Mouse (Mus musculus): ENCODE results near the gene Mx1. TPM values are rescaled to one million over a fixed set of nuclear protein-coding genes. Genes with fewer than 3 reads are reported as not detected.

Mx1 gene
- polyA plus RNA-seq, 1 experiment = 0.81 TPM

- Histone ChIP-seq H3K4me1 (ENCODE audit: control insufficient read depth, insufficient read depth, low read length) (no peaks in the 10 kb centered on the region; the same call in 1 of the 2 replicates), H3K27me3 (ENCODE audit: control insufficient read depth, insufficient read depth, low read length) (no peaks in the 10 kb centered on the region), H3K27ac (ENCODE audit: control insufficient read depth, insufficient read depth, low read depth, low read length) (peak overlapping the region; percentile 18; the same call in 1 of the 2 replicates), H3K4me3 (ENCODE audit: control insufficient read depth, low read depth, low read length) (no peak overlapping the region), H3K36me3 (ENCODE audit: control insufficient read depth, insufficient read depth, low read length) (no peaks in the 10 kb centered on the region)
- TF ChIP-seq POLR2A (IDR thresholded peaks at IDR 0.05; ENCODE audit: control insufficient read depth, low read depth, low read length) (no peak), CTCF (IDR thresholded peaks at IDR 0.05; ENCODE audit: control insufficient read depth, insufficient read depth, insufficient replicate concordance, low read depth, low read length) (no peak)
Observed at GRCm38 (mm10) chr16:97500901-97501300, 38.2 kb upstream of the Mx1 start.

DNA sequence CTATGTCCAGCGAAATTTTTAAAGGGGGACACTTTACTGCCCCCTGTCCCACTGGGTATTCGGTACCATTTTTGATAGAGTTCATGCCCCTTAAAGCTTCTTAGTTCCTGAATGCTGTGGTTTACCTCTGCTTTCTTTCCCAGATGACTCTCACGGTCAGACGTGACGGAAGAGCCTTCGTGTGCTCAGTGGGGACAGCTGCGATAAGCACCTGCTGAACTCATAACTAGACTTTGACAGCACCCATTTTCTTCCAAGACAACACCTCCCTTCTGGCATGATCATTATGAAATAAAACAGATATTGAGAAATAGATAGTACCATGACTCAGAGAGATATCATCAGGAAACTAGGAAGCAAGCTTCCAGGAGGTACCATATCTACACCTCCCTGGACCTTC is 36.7 kb upstream of the Mx1 start:
- no peaks in the 10 kb centered on the region for H3K27me3 ChIP-seq (ENCODE audit: control insufficient read depth, insufficient read depth, low read length)
- no peaks in the 10 kb centered on the region for H3K36me3 ChIP-seq (ENCODE audit: control insufficient read depth, insufficient read depth, low read length)
- no peak overlapping the region for H3K4me3 ChIP-seq (ENCODE audit: control insufficient read depth, low read depth, low read length)
- H3K27ac ChIP-seq (ENCODE audit: control insufficient read depth, insufficient read depth, low read depth, low read length) = no peak overlapping the region
- TF ChIP-seq CTCF (IDR thresholded peaks at IDR 0.05; ENCODE audit: control insufficient read depth, insufficient read depth, insufficient replicate concordance, low read depth, low read length) (no peak), POLR2A (IDR thresholded peaks at IDR 0.05; ENCODE audit: control insufficient read depth, low read depth, low read length) (no peak)
- no peaks in the 10 kb centered on the region; the same call in 1 of the 2 replicates for H3K4me1 ChIP-seq (ENCODE audit: control insufficient read depth, insufficient read depth, low read length)

DNA sequence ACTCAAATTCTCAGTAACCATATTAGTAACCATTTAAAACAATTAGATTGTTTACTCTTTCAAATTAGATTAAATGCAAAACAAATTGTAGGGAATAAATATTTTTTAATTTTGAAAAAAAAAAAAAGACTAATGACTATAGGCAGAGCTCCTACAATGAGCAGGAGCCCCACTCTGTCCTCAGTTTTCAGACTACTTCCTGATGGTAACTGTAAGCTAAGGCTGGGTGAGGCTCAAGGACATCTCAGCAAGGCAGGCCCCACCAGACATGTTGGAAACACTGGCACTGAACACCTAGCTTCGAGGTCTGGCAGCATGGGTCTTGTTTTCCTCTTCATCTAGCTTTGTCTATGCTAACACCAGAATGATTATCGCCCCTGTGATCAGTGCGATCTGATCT is 35.4 kb upstream of the Mx1 start:
- no peaks in the 10 kb centered on the region; the same call in 1 of the 2 replicates for H3K4me1 ChIP-seq (ENCODE audit: control insufficient read depth, insufficient read depth, low read length)

DNA sequence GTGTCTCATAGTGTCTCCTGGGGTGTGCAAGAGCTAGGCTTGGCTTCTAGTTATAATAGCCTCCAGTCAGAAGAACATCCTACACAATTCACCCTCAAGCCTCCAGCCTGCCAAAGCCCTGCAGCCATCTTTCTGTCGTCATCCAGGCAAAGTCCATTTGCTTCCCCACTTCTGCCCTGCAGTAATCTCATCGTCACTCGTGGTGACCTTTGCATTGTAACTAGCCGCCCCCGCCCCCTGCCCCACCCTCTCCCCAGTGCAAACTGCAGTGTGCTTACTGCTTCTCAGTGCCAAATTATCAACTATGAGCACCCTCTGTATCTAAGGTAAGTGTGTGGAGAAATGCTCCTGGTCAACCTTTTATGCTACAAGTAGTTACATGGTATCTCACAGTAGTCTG is 35.0 kb upstream of the Mx1 start:
- Histone ChIP-seq H3K36me3 (ENCODE audit: control insufficient read depth, insufficient read depth, low read length) (no peaks in the 10 kb centered on the region), H3K27ac (ENCODE audit: control insufficient read depth, insufficient read depth, low read depth, low read length) (no peak overlapping the region), H3K4me3 (ENCODE audit: control insufficient read depth, low read depth, low read length) (no peak overlapping the region), H3K4me1 (ENCODE audit: control insufficient read depth, insufficient read depth, low read length) (no peaks in the 10 kb centered on the region; the same call in 1 of the 2 replicates), H3K27me3 (ENCODE audit: control insufficient read depth, insufficient read depth, low read length) (no peaks in the 10 kb centered on the region)
- TF ChIP-seq POLR2A (IDR thresholded peaks at IDR 0.05; ENCODE audit: control insufficient read depth, low read depth, low read length) (no peak), CTCF (IDR thresholded peaks at IDR 0.05; ENCODE audit: control insufficient read depth, insufficient read depth, insufficient replicate concordance, low read depth, low read length) (no peak)

More for the DNA sequence above, 35.4 kb upstream of the Mx1 start:
- no peak overlapping the region for H3K27ac ChIP-seq (ENCODE audit: control insufficient read depth, insufficient read depth, low read depth, low read length)
- H3K4me3 ChIP-seq (ENCODE audit: control insufficient read depth, low read depth, low read length) = no peak overlapping the region
- TF ChIP-seq POLR2A (IDR thresholded peaks at IDR 0.05; ENCODE audit: control insufficient read depth, low read depth, low read length) = no peak
- no peak for TF ChIP-seq CTCF (IDR thresholded peaks at IDR 0.05; ENCODE audit: control insufficient read depth, insufficient read depth, insufficient replicate concordance, low read depth, low read length)
- no peaks in the 10 kb centered on the region for H3K27me3 ChIP-seq (ENCODE audit: control insufficient read depth, insufficient read depth, low read length)
- no peaks in the 10 kb centered on the region for H3K36me3 ChIP-seq (ENCODE audit: control insufficient read depth, insufficient read depth, low read length)

GRCm38 (mm10) chr16:97496026-97496425 is 33.3 kb upstream of the Mx1 start:
- Histone ChIP-seq H3K27ac (ENCODE audit: control insufficient read depth, insufficient read depth, low read depth, low read length) (no peak overlapping the region), H3K4me1 (ENCODE audit: control insufficient read depth, insufficient read depth, low read length) (no peaks in the 10 kb centered on the region; the same call in 1 of the 2 replicates), H3K36me3 (ENCODE audit: control insufficient read depth, insufficient read depth, low read length) (no peaks in the 10 kb centered on the region), H3K4me3 (ENCODE audit: control insufficient read depth, low read depth, low read length) (no peak overlapping the region), H3K27me3 (ENCODE audit: control insufficient read depth, insufficient read depth, low read length) (no peaks in the 10 kb centered on the region)
- no peak for TF ChIP-seq CTCF (IDR thresholded peaks at IDR 0.05; ENCODE audit: control insufficient read depth, insufficient read depth, insufficient replicate concordance, low read depth, low read length)
- TF ChIP-seq POLR2A (IDR thresholded peaks at IDR 0.05; ENCODE audit: control insufficient read depth, low read depth, low read length) = no peak

DNA sequence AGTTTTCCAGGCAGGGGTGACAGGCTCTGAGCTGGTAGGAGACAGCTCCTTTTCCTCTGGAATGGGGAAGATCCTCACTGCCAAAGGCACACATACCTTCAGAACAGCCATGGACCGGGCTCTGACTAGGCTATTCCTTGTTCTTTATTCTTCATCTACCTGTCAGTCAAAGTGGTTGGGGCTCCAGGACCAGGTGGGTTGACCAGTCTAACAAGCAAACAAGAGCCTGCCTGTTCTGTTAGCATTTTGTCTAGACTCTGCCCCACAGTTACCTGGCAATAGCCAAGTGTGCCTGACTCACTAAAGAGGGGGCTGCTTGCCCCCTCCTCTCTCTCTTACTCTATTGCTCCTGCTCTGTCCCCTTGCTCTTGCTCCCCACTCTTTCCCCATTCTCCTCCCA is 29.7 kb upstream of the Mx1 start:
- no peaks in the 10 kb centered on the region for H3K36me3 ChIP-seq (ENCODE audit: control insufficient read depth, insufficient read depth, low read length)
- TF ChIP-seq POLR2A (IDR thresholded peaks at IDR 0.05; ENCODE audit: control insufficient read depth, low read depth, low read length) (no peak), CTCF (IDR thresholded peaks at IDR 0.05; ENCODE audit: control insufficient read depth, insufficient read depth, insufficient replicate concordance, low read depth, low read length) (no peak)
- H3K4me3 ChIP-seq (ENCODE audit: control insufficient read depth, low read depth, low read length) = no peak overlapping the region
- no peaks in the 10 kb centered on the region for H3K27me3 ChIP-seq (ENCODE audit: control insufficient read depth, insufficient read depth, low read length)
- no peaks in the 10 kb centered on the region for H3K4me1 ChIP-seq (ENCODE audit: control insufficient read depth, insufficient read depth, low read length)
- no peak overlapping the region for H3K27ac ChIP-seq (ENCODE audit: control insufficient read depth, insufficient read depth, low read depth, low read length)

GRCm38 (mm10) chr16:97478655-97479054 is 15.9 kb upstream of the Mx1 start:
- Histone ChIP-seq H3K4me1 (ENCODE audit: control insufficient read depth, insufficient read depth, low read length) (no peaks in the 10 kb centered on the region), H3K36me3 (ENCODE audit: control insufficient read depth, insufficient read depth, low read length) (no peaks in the 10 kb centered on the region), H3K27ac (ENCODE audit: control insufficient read depth, insufficient read depth, low read depth, low read length) (no peak overlapping the region), H3K4me3 (ENCODE audit: control insufficient read depth, low read depth, low read length) (no peak overlapping the region), H3K27me3 (ENCODE audit: control insufficient read depth, insufficient read depth, low read length) (no peaks in the 10 kb centered on the region)
- no peak for TF ChIP-seq POLR2A (IDR thresholded peaks at IDR 0.05; ENCODE audit: control insufficient read depth, low read depth, low read length)
- TF ChIP-seq CTCF (IDR thresholded peaks at IDR 0.05; ENCODE audit: control insufficient read depth, insufficient read depth, insufficient replicate concordance, low read depth, low read length) = no peak

- no peaks in the 10 kb centered on the region for H3K4me1 ChIP-seq (ENCODE audit: control insufficient read depth, insufficient read depth, low read length)
- H3K27me3 ChIP-seq (ENCODE audit: control insufficient read depth, insufficient read depth, low read length) = no peaks in the 10 kb centered on the region
- TF ChIP-seq CTCF (IDR thresholded peaks at IDR 0.05; ENCODE audit: control insufficient read depth, insufficient read depth, insufficient replicate concordance, low read depth, low read length) = no peak
- TF ChIP-seq POLR2A (IDR thresholded peaks at IDR 0.05; ENCODE audit: control insufficient read depth, low read depth, low read length) = no peak
- H3K27ac ChIP-seq (ENCODE audit: control insufficient read depth, insufficient read depth, low read depth, low read length) = no peak overlapping the region
- no peaks in the 10 kb centered on the region for H3K36me3 ChIP-seq (ENCODE audit: control insufficient read depth, insufficient read depth, low read length)
- no peak overlapping the region for H3K4me3 ChIP-seq (ENCODE audit: control insufficient read depth, low read depth, low read length)
Observed at GRCm38 (mm10) chr16:97476524-97476923, 13.8 kb upstream of the Mx1 start.

Measured in testis, adult 2 months (tissue).